Mouse (Mus musculus) MEL (cell line): Measurements from ENCODE around the gene Rimklb. TPM values are rescaled to one million over a fixed set of nuclear protein-coding genes. Genes with fewer than 3 reads are reported as not detected.

Experiments
- DNase-seq: peaks from one replicate; pipeline ENCODE4 v3.0.0; 2011; ENCODE audit warnings: low read depth, low spot score
- H3K27ac ChIP-seq: 2 replicates; pipeline ENCODE4 v1.5.1; 2012; ENCODE audit warnings: low read depth, mild to moderate bottlenecking, control low read depth, low read length, moderate library complexity; ENCODE audit not compliant: control insufficient read depth
- H3K27me3 ChIP-seq, 2 experiments: fragments of 150-350 bp in 1 of 2; sonication (generic) in 1 of 2; 2 replicates each; pipeline ENCODE4 v1.6.1; 2012; ENCODE audit warnings: low read length in 2 of 2, mild to moderate bottlenecking in 2 of 2, improper control_type of control experiment in 1 of 2, moderate library complexity in 1 of 2; ENCODE audit not compliant: insufficient read depth in 2 of 2, control insufficient read depth in 1 of 2
- H3K36me3 ChIP-seq, 2 experiments: 2 replicates each; pipeline ENCODE4 v1.6.1; 2012 to 2014; ENCODE audit warnings: low read length in 2 of 2, improper control_type of control experiment in 1 of 2, inconsistent platforms in 1 of 2, mild to moderate bottlenecking in 1 of 2; ENCODE audit not compliant: insufficient read depth in 2 of 2, control insufficient read depth in 1 of 2
- H3K4me1 ChIP-seq, 2 experiments: fragments of 150-350 bp in 1 of 2; sonication (generic) in 1 of 2; 2 replicates each; pipeline ENCODE4 v1.6.1; 2012; ENCODE audit warnings: low read length in 2 of 2, improper control_type of control experiment in 1 of 2, mild to moderate bottlenecking in 1 of 2; ENCODE audit not compliant: insufficient read depth in 2 of 2, control insufficient read depth in 1 of 2
- H3K4me3 ChIP-seq, 2 experiments: fragments of 150-350 bp in 1 of 2; sonication (generic) in 1 of 2; 2 replicates each; pipeline ENCODE4 v1.5.1; 2012; ENCODE audit warnings: low read depth in 2 of 2, low read length in 2 of 2, mild to moderate bottlenecking in 2 of 2, moderate library complexity in 2 of 2, control low read depth in 1 of 2, improper control_type of control experiment in 1 of 2; ENCODE audit not compliant: control insufficient read depth in 1 of 2, insufficient read depth in 1 of 2
- H3K79me2 ChIP-seq: 2 replicates; pipeline ENCODE4 v1.6.1; 2012; ENCODE audit warnings: mild to moderate bottlenecking, low read length, moderate library complexity; ENCODE audit not compliant: control insufficient read depth, poor library complexity, insufficient read depth
- H3K9ac ChIP-seq: 2 replicates; pipeline ENCODE4 v1.6.1; 2012; ENCODE audit warnings: low read depth, mild to moderate bottlenecking, control low read depth, low read length, moderate library complexity; ENCODE audit not compliant: control insufficient read depth, poor library complexity, severe bottlenecking
- H3K9me3 ChIP-seq: fragments of 150-350 bp; sonication (generic); replicated peaks from 2 replicates; pipeline ENCODE4 v1.6.1; 2012; ENCODE audit warnings: mild to moderate bottlenecking, low read length, improper control_type of control experiment, moderate library complexity; ENCODE audit not compliant: insufficient read depth
- BHLHE40 ChIP-seq: IDR thresholded peaks from 2 replicates; pipeline ENCODE4 v1.6.1; 2012; ENCODE audit warnings: low read depth, mild to moderate bottlenecking, inconsistent platforms, low read length, improper control_type of control experiment, borderline replicate concordance
- CHD1 ChIP-seq: IDR thresholded peaks from 2 replicates; pipeline ENCODE4 v1.6.1; 2012; ENCODE audit warnings: low read depth, mild to moderate bottlenecking, inconsistent platforms, low read length, improper control_type of control experiment
- CHD2 ChIP-seq: IDR thresholded peaks from 2 replicates; pipeline ENCODE4 v1.6.1; 2011; ENCODE audit warnings: low read length, improper control_type of control experiment
- CTCF ChIP-seq, 3 experiments: IDR thresholded peaks in 2 of 3; conservative IDR thresholded peaks in 1 of 3; 2 replicates each; pipeline ENCODE4 v1.5.1; 2011 to 2012; ENCODE audit warnings: low read length in 3 of 3, low read depth in 2 of 3, mild to moderate bottlenecking in 2 of 3, improper control_type of control experiment in 1 of 3, inconsistent platforms in 1 of 3, mixed read lengths in 1 of 3, moderate library complexity in 1 of 3; ENCODE audit not compliant: control insufficient read depth in 1 of 3, insufficient read depth in 1 of 3, poor library complexity in 1 of 3, severe bottlenecking in 1 of 3
- E2F4 ChIP-seq: IDR thresholded peaks from 2 replicates; pipeline ENCODE4 v1.6.1; 2011; ENCODE audit warnings: low read depth, low read length, improper control_type of control experiment, borderline replicate concordance
- EP300 ChIP-seq, 2 experiments: IDR thresholded peaks; 2 replicates each; pipeline ENCODE4 v1.6.1; 2011; ENCODE audit warnings: improper control_type of control experiment in 2 of 2, low read length in 2 of 2, low read depth in 1 of 2, mild to moderate bottlenecking in 1 of 2
- ETS1 ChIP-seq: IDR thresholded peaks from 2 replicates; pipeline ENCODE4 v1.6.1; 2012; ENCODE audit warnings: low read depth, mild to moderate bottlenecking, inconsistent platforms, low read length, improper control_type of control experiment, moderate library complexity
- GABPA ChIP-seq: IDR thresholded peaks from 2 replicates; pipeline ENCODE4 v1.6.1; 2012; ENCODE audit warnings: low read depth, mild to moderate bottlenecking, inconsistent platforms, low read length, improper control_type of control experiment, moderate library complexity
- GATA1 ChIP-seq: IDR thresholded peaks from 2 replicates; pipeline ENCODE4 v1.6.1; 2011; ENCODE audit warnings: low read depth, low read length, improper control_type of control experiment
- HCFC1 ChIP-seq: IDR thresholded peaks from 2 replicates; pipeline ENCODE4 v1.6.1; 2012; ENCODE audit warnings: low read depth, mild to moderate bottlenecking, inconsistent platforms, low read length, improper control_type of control experiment, moderate library complexity
- KAT2A ChIP-seq: conservative IDR thresholded peaks from 2 replicates; pipeline ENCODE4 v1.6.1; 2012; ENCODE audit warnings: low read depth, low read length, improper control_type of control experiment, inconsistent platforms
- MAFK ChIP-seq: IDR thresholded peaks from 2 replicates; pipeline ENCODE4 v1.6.1; 2011; ENCODE audit warnings: low read depth, mild to moderate bottlenecking, low read length, improper control_type of control experiment, borderline replicate concordance
- MAX ChIP-seq: IDR thresholded peaks from 2 replicates; pipeline ENCODE4 v1.6.1; 2011; ENCODE audit warnings: low read length, improper control_type of control experiment
- MAZ ChIP-seq: IDR thresholded peaks from 2 replicates; pipeline ENCODE4 v1.6.1; 2012; ENCODE audit warnings: low read depth, mild to moderate bottlenecking, inconsistent platforms, low read length, improper control_type of control experiment
- MEF2A ChIP-seq: IDR thresholded peaks from 2 replicates; pipeline ENCODE4 v1.6.1; 2014; ENCODE audit warnings: low read depth, mild to moderate bottlenecking, inconsistent platforms, low read length, improper control_type of control experiment; ENCODE audit not compliant: poor library complexity, insufficient replicate concordance, severe bottlenecking; ENCODE audit errors: extremely low read depth
- MXI1 ChIP-seq: IDR thresholded peaks from 2 replicates; pipeline ENCODE4 v1.6.1; 2011; ENCODE audit warnings: mild to moderate bottlenecking, low read depth, low read length, improper control_type of control experiment
- MYB ChIP-seq: IDR thresholded peaks from 2 replicates; pipeline ENCODE4 v1.6.1; 2011; ENCODE audit warnings: mild to moderate bottlenecking, low read depth, low read length, improper control_type of control experiment
- MYC ChIP-seq: IDR thresholded peaks from 2 replicates; pipeline ENCODE4 v1.6.1; 2011; ENCODE audit warnings: low read depth, mild to moderate bottlenecking, low read length, improper control_type of control experiment, moderate library complexity
- NELFE ChIP-seq: IDR thresholded peaks from 2 replicates; pipeline ENCODE4 v1.6.1; 2011; ENCODE audit warnings: low read depth, low read length, improper control_type of control experiment
- NRF1 ChIP-seq: IDR thresholded peaks from 2 replicates; pipeline ENCODE4 v1.6.1; 2014; ENCODE audit warnings: low read depth, mild to moderate bottlenecking, inconsistent platforms, low read length, improper control_type of control experiment, moderate library complexity; ENCODE audit not compliant: poor library complexity, insufficient read depth, severe bottlenecking
- POLR2A ChIP-seq, 2 experiments: IDR thresholded peaks; 2 replicates each; pipeline ENCODE4 v1.6.1; 2011 to 2012; ENCODE audit warnings: low read length in 2 of 2, mild to moderate bottlenecking in 2 of 2, control low read depth in 1 of 2, improper control_type of control experiment in 1 of 2, low read depth in 1 of 2, moderate library complexity in 1 of 2; ENCODE audit not compliant: control insufficient read depth in 1 of 2, insufficient read depth in 1 of 2, poor library complexity in 1 of 2
- POLR2AphosphoS2 ChIP-seq: IDR thresholded peaks from 2 replicates; pipeline ENCODE4 v1.6.1; 2011; ENCODE audit warnings: low read length, improper control_type of control experiment
- POLR2AphosphoS5 ChIP-seq: IDR thresholded peaks from 2 replicates; pipeline ENCODE4 v1.6.1; 2012; ENCODE audit warnings: low read depth, borderline replicate concordance, mild to moderate bottlenecking, inconsistent platforms, low read length, moderate library complexity, mixed read lengths
- RAD21 ChIP-seq: IDR thresholded peaks from 2 replicates; pipeline ENCODE4 v1.6.1; 2011; ENCODE audit warnings: mild to moderate bottlenecking, low read depth, low read length, improper control_type of control experiment
- RCOR1 ChIP-seq: IDR thresholded peaks from 2 replicates; pipeline ENCODE4 v1.6.1; 2012; ENCODE audit warnings: low read depth, mild to moderate bottlenecking, inconsistent platforms, low read length, improper control_type of control experiment
- SIN3A ChIP-seq: IDR thresholded peaks from 2 replicates; pipeline ENCODE4 v1.6.1; 2012; ENCODE audit warnings: low read length, improper control_type of control experiment, inconsistent platforms
- SMC3 ChIP-seq: IDR thresholded peaks from 2 replicates; pipeline ENCODE4 v1.6.1; 2011; ENCODE audit warnings: low read depth, low read length, improper control_type of control experiment
- TBP ChIP-seq: IDR thresholded peaks from 2 replicates; pipeline ENCODE4 v1.8.0; 2011; ENCODE audit warnings: low read depth, low read length, improper control_type of control experiment
- TCF12 ChIP-seq: IDR thresholded peaks from 2 replicates; pipeline ENCODE4 v1.6.1; 2014; ENCODE audit warnings: low read depth, mild to moderate bottlenecking, inconsistent platforms, low read length, improper control_type of control experiment, moderate library complexity
- UBTF ChIP-seq: IDR thresholded peaks from 2 replicates; pipeline ENCODE4 v1.6.1; 2012; ENCODE audit warnings: low read depth, mild to moderate bottlenecking, inconsistent platforms, low read length, improper control_type of control experiment, moderate library complexity, borderline replicate concordance; ENCODE audit not compliant: insufficient read depth
- USF1 ChIP-seq: IDR thresholded peaks from 2 replicates; pipeline ENCODE4 v1.6.1; 2014; ENCODE audit warnings: low read depth, mild to moderate bottlenecking, inconsistent platforms, low read length, improper control_type of control experiment, moderate library complexity
- USF2 ChIP-seq, 2 experiments: IDR thresholded peaks; 2 replicates each; pipeline ENCODE4 v1.6.1; 2011 to 2012; ENCODE audit warnings: improper control_type of control experiment in 2 of 2, low read length in 2 of 2, borderline replicate concordance in 1 of 2, inconsistent platforms in 1 of 2, low read depth in 1 of 2, mild to moderate bottlenecking in 1 of 2; ENCODE audit not compliant: insufficient read depth in 1 of 2
- ZC3H11A ChIP-seq: IDR thresholded peaks from 2 replicates; pipeline ENCODE4 v1.6.1; 2012; ENCODE audit warnings: low read depth, mild to moderate bottlenecking, inconsistent platforms, low read length, improper control_type of control experiment
- ZKSCAN1 ChIP-seq: IDR thresholded peaks from 2 replicates; pipeline ENCODE4 v1.6.1; 2012; ENCODE audit warnings: low read depth, mild to moderate bottlenecking, inconsistent platforms, low read length, improper control_type of control experiment, moderate library complexity
- ZMIZ1 ChIP-seq: IDR thresholded peaks from 2 replicates; pipeline ENCODE4 v1.6.1; 2012; ENCODE audit warnings: low read depth, mild to moderate bottlenecking, inconsistent platforms, low read length, improper control_type of control experiment, moderate library complexity
- ZNF384 ChIP-seq: IDR thresholded peaks from 2 replicates; pipeline ENCODE4 v1.6.1; 2012; ENCODE audit warnings: low read depth, mild to moderate bottlenecking, inconsistent platforms, low read length, improper control_type of control experiment
- polyA plus RNA-seq, 2 experiments: library from polyadenylated mRNA; stranded (reverse) in 1 of 2; unstranded in 1 of 2; fragments of >175 nt in 1 of 2; fragments of >200 nt in 1 of 2; gene quantifications; 2 replicates each; pipeline versions ENCODE4 v1.2.1 to v1.2.4; 2012; ENCODE audit warnings: low replicate concordance in 2 of 2, low read depth in 1 of 2; ENCODE audit not compliant: insufficient read length in 2 of 2, insufficient read depth in 1 of 2, missing spikeins in 1 of 2
- total RNA-seq: library from RNA; depleted of rRNA; stranded (reverse); fragments of 300-350 nt; gene quantifications from 2 replicates; pipeline ENCODE4 v1.2.3, GENCODE M21; 2012

Rimklb gene
- total and polyA plus RNA-seq, 3 experiments = 0.04 to 0.08 TPM; not detected in 1

- Histone ChIP-seq H3K36me3 (peaks cover 0 to 20% of the 10 kb centered on the region in 2 experiments; a peak in 2 of 4 replicates), H3K4me3 (no peak overlapping the region), H3K27ac (peak overlapping the region; percentile 81), H3K9me3 (no peaks in the 10 kb centered on the region), H3K27me3 (no peaks in the 10 kb centered on the region), H3K79me2 (no peaks in the 10 kb centered on the region), H3K4me1 (peaks cover 10 to 18% of the 10 kb centered on the region in 2 experiments), H3K9ac (peak overlapping the region; percentile 23)
- DNase-seq = peak; percentile 81
- TF ChIP-seq MEF2A = no peak
- no peak for TF ChIP-seq CHD1
- no peak for TF ChIP-seq SMC3
- TF ChIP-seq BHLHE40 = no peak
- no peak for TF ChIP-seq RAD21
- TF ChIP-seq GATA1 = peak; percentile 75
- no peak for TF ChIP-seq GABPA
- peak; percentile 53 to 55; a peak in 3 of 4 replicates for TF ChIP-seq EP300 (IDR thresholded peaks at IDR 0.05; ENCODE audit: low read depth in 1 of 2, low read length in 2 of 2)
- TF ChIP-seq TBP = peak; percentile 73; the same call in 1 of the 2 replicates
- peak; percentile 13; the same call in 1 of the 2 replicates for TF ChIP-seq HCFC1
- TF ChIP-seq POLR2AphosphoS2 = no peak
- no peak for TF ChIP-seq SIN3A
- TF ChIP-seq RCOR1 = peak; percentile 51; the same call in 1 of the 2 replicates
- TF ChIP-seq ZMIZ1 = no peak
- no peak for TF ChIP-seq CHD2
- peak; percentile 92 for TF ChIP-seq MAX
- TF ChIP-seq MAZ = no peak
- peak; percentile 67 for TF ChIP-seq MXI1
- TF ChIP-seq NELFE = peak; percentile 43; the same call in 1 of the 2 replicates
- TF ChIP-seq KAT2A = no peak
- no peak for TF ChIP-seq USF2 (IDR thresholded peaks at IDR 0.05; ENCODE audit: borderline replicate concordance in 1 of 2, insufficient read depth in 1 of 2, low read depth in 1 of 2, low read length in 2 of 2)
- TF ChIP-seq ZKSCAN1 = no peak
- TF ChIP-seq MAFK = no peak
- no peak for TF ChIP-seq ZC3H11A
- peak; percentile 99 for TF ChIP-seq MYC
- peak in 1 of 2 experiments; percentile 40; a peak in 1 of 4 replicates for TF ChIP-seq POLR2A (IDR thresholded peaks at IDR 0.05; ENCODE audit: control insufficient read depth in 1 of 2, insufficient read depth in 1 of 2, low read depth in 1 of 2, low read length in 2 of 2, poor library complexity in 1 of 2)
- no peak for TF ChIP-seq E2F4
- TF ChIP-seq CTCF (IDR thresholded peaks at IDR 0.05 in 2 of 3, conservative IDR thresholded peaks at IDR 0.05 in 1 of 3; ENCODE audit: control insufficient read depth in 1 of 3, insufficient read depth in 1 of 3, low read depth in 2 of 3, low read length in 3 of 3, poor library complexity in 1 of 3, severe bottlenecking in 1 of 3) = no peak
- TF ChIP-seq NRF1 = no peak
- no peak for TF ChIP-seq UBTF
- TF ChIP-seq USF1 = 0 out of 2 replicates have a peak, but pooled peaks have one; percentile 23
- no peak for TF ChIP-seq POLR2AphosphoS5
- TF ChIP-seq TCF12 = peak; percentile 38; the same call in 1 of the 2 replicates
- no peak for TF ChIP-seq ZNF384
- TF ChIP-seq MYB = no peak
- TF ChIP-seq ETS1 = peak; percentile 65; the same call in 1 of the 2 replicates
Observed at GRCm38 (mm10) chr6:122469030-122469640, 29.4 kb downstream of the Rimklb start.
